Mouse (Mus musculus): ENCODE measurements at regions not wholly inside any gene's neighbourhood (a gene's known extent, or its start where the extent isn't known, plus 50 kb on each side); places are given as distances from the start of the nearest gene placed in this dataset.

GRCm38 (mm10) chr15:88196539-88196938, 403.6 kb upstream of the Zdhhc25 start:
- no peak for TF ChIP-seq CHD2 (IDR thresholded peaks at IDR 0.05; ENCODE audit: low read depth, low read length)
- TF ChIP-seq MAFK (IDR thresholded peaks at IDR 0.05; ENCODE audit: insufficient read depth, low read depth, low read length): no peak

Data from ES-E14 (cell line).